Mouse (Mus musculus) natural killer cell, adult 2 months (primary cell): ENCODE results near the gene Tmem63a.
A peak's percentile ranks its signal among the peaks of the same experiment; 100 is the strongest.
"Not testable (repeated sequence)": the region's sequence is repeated elsewhere in the genome, so short reads cannot be mapped to it uniquely, and the experiment has no call there.

Source experiments
- DNase-seq, 2 experiments: peaks; one replicate each; pipeline ENCODE4 v3.0.0; 2022; ENCODE audit warnings: low spot score in 2 of 2

The Tmem63a gene

DNA sequence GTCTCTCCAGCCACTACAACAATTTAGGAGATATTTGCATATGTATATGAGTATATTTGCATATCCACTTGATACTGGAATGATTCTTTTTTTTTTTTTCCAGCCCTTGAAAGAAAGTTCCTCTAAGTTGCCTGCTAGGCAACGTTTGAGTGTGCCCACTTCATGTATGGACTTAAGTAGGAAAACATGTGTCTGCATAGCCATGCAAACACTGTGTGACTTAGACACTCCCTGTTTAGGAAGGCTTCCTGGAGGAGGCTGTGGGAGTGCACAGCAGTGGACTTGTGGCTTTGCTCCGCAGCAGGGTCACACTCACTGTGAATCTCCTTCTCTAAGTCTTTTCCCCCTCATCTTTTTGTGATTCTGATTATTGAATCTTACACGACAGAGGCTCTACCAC lies 16.7 kb downstream of the Tmem63a start:
- DNase-seq: no peak

DNA sequence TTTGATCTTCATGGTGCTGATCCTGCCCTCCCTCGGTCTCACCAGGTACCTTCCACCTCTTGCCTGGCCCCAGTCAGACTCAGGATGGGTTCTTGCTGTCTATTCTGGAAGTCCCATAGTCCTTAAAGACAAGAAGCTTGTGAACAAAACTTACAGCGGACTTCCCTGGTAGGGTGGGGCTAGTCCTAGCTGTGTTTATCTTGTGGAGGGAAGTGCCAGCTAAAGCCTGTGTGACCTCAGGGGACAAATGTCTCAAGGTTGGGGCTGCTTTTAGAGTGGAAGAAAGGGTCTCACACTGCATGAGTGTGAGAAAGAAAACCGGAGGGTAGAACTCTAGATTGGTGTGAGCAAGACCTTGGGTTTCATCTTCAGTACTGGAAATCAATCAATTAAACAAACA lies 23.6 kb downstream of the Tmem63a start:
- DNase-seq: no peak

DNA sequence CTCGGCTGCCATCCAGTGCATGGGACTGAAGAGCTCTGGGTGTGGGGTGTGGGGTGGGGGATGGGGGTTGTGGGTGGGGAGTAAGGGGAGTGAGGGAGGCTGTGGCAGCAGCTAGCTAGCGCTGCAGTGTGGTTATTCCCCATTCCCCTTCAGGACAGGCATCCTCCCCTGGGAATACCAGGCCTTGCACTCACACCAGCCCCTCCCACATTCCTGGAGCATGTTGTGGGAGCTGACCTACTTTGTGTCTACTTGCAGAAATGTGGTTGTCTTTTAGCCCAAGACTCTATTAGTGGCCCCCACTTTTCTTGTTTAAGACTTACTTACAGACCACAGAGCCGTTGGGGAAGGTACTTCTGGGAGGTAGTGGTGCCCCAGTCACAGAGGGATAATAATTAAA lies 24.4 kb downstream of the Tmem63a start:
- no peak for DNase-seq

DNA sequence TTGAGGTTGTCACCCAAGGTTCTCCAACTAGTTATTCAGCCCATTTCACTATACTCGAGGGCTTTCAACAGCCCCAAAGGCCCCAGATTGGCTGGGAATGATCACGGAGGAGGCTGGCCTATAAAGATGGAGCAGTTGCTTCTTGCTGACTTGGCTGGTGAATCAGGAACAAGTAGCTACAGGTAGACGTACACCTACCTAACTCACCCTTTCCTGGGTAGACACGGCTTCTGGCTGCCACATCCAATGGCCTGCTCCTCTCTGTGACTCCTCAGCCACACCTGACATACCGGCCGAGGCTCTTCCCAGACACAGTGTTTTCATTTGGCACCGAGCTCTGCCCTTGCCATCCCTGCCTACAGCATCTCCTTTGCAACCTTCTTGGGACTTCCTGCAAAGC lies 25.1 kb downstream of the Tmem63a start:
- no peak for DNase-seq

DNA sequence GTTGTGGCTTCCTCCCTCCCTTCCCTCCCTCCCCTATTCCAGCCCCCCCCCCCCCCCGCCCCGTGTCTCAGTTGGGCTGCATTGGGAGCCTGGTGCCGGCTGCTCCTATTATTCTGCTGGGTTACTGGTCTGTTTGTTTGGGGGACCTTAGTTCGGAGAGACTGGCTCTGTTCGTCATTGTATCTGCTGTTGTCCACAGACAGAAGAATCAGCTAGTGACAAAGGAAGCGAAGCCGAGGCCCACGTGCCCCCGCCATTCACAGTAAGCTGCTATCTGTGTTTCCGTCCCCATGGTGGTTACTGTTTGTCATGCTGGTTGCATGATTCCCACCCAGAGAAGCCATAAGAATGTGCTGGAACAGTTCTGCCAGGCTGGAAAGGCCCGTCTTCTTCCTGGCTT lies 30.8 kb downstream of the Tmem63a start:
- DNase-seq: no peak

DNA sequence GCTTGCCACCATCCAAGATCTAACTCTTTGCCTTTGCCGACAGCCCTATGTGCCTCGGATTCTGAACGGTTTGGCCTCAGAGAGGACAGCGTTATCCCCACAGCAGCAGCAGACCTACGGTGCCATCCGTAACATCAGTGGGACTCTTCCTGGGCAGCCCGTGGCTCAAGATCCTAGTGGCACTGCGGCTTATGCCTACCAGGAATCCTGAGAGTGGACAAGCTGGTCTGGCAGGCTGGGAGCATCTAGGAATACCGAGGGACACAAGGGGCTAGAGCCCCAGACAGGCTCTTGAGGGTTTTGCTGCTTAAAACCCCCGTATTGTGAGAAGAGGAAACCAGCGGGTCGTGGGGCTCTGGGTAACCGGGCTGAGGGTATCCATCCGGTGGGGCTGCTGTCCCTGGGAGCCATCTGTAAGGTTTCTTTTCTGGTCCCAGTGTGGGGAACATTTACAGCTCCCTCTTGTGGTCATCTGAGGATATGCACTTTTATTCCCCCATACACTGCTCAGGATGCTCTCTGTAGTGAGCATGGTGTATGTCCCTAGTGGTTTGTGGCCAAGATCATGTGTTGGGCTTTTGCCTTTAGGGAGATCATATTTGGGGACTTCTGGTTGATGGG lies 32.1 kb downstream of the Tmem63a start:
- DNase-seq: peak; percentile 26 to 51

DNA sequence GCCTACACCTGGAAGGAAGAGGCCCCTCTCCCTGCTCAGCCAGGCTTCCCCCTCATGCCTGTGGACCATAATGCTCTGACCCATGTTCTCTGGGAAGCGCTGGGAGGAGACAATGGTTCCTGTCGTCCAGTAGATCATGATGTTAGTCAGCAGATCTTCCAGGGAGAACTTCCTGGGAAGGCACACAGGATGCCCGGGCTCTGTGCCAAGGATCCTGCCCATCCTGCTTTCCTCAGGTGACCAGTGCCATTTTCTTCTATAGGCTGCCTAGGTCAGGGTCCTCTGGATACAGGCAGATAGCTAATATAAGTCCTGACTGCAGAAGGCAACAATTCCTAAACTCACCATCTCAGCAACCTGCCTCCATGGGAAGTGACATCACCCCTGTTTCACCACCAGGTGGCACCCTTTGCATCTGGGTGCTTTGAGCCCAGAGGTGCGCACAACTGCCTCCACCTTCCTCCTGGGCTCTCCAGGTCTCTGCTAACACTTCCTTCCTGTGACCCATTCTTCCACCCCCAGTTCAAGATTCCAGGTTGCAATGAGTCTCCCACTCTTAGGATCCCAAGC lies 34.1 kb downstream of the Tmem63a start:
- DNase-seq: peak; percentile 14 to 54

DNA sequence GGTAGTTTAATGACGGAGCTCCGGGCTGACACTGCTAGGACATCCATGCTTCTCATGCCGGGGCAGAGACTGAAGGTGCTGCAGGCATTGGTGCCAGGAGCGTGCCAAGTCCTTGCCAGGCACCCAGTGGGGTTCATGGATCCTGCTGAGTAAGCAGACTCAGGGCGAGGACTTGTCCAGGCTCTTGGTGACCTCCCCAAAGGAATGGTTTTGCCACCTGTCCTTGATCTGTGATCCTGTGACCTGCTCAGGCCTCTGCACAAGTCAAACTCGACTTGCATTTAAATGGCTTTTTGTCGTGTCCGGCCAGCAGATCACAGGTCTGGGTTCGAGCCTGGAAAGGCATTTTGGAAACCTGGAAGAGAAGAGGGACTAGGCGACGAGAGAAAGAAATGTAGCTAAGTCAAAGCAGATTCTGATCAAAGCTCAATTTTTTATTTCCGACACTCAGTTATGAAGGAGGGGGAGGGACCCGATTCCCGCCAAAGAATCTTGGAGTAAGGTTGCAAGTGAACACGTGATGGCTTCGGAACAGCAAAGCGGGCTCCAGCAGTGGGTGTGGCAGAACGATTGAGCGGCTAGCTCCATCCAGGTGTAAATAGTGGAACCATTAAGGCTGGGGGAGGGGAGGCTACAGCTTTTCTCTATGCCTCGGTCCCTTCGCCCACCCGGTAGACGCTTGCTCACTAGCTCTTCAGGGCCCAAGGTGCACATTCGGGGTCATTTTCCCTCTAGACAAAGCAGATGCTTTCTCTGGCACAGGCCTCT lies 37.5 kb downstream of the Tmem63a start:
- no peak for DNase-seq

DNA sequence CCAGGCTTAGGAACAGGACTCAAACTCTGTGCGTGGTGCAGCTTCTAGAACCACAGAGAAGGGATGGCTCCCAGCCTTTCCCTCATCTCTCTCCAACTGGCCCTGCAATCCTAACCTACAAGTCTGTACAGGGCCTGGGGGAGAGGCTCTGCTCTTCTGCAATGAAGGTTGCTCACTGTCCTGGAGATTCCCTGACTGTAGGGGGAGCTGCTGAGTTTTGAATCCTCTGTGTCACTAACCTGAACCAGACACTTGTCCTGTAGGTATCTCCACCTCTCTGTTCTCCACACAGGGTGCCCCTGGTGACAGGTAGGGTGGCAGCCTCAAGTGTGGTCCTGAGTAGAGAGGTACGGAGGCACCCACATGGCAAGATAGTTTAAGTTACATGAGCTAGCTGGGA lies 38.3 kb downstream of the Tmem63a start:
- no peak for DNase-seq

DNA sequence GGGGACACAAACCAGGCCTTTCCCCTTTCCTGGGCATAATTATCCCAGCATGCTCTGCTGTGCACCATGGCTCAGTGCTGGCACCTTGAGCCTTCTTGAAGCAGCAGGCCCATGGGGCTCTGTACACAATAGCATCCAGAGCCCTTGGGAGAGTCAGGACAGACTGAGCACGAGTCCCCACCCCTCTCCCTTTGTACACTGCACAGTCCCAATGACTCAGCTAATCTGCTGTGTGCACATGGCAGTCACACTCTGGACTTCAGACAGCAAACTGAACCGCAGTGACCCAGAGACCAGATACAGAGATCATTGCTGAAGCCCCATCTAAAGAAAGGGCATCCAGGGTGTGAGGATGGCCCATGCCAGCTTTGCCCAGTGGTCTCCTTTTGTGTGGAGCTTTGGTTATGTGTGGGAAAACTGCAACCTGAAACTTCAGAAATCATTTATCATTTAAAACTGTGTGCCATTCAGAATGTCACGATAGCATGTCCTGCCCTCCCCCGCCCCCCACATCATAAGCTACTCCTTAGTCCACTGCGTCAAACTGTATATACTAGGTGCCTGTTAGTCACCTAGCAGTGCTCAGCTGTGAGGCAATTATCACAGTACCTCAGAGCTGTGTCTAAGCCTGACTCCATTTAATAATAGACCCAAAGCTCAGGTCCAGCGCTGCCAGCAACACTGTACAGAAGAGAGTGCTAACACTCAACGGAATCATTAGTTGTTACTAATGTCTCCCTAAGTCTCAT lies 39.3 kb downstream of the Tmem63a start:
- not testable (repeated sequence) for DNase-seq

DNA sequence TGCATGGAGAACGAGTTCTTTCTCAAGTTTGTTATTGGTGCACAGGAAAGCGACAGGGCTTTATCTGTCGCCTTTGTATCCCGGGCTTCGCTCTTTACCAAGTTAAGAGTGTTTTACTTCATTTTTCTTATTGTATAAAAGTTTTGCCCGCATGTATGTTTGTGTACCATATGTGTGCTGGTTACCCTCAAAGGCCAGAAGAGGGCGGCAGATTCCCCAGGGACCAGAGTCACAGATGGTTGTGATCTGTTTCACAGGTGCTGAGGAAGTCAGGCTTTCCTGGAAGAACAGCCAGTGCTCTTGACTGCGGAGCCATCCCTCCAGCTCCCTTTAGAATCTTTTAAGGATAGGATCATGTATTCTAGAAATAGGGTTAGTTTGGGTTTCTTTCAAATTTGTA lies 44.6 kb downstream of the Tmem63a start:
- no peak for DNase-seq

DNA sequence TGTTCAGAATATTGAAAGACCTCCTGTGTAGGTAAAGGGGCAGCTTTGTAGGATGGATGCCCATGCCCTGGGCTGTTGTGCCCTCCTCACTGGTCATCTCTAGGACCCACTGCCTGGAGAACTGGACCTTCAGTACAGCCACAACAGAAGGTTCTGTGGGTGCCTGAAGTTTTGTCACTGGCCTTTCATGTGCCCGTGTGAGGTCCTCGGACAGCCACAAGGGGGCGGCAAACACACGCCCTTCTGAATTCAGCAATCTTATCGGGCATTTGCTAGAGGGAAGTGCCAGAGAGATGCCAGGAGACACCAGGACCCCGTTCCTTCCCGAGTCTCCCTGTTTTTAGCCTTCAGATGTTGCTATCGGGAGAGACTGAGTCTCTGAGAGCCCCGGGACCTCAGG lies 45.6 kb downstream of the Tmem63a start:
- DNase-seq: peak; percentile 49 to 72

DNA sequence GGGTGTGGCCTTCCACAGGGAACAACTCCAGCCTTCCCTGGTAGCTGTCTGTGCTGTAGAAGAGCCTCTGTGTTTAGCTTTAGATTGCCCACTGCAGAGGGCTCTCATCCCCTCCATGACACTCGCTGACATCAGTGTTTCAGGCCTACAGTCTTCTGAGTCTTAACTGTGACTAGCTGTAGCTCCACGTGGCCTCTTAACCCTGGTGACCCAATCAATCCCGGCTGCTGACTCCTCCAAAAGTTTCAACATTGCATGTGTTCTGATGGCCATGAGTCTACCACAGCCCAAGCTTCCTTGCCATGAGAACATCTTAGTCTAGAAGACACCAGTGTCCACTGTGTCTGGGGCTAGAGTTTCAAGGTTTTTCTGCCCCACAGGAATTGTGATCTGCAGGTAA lies 48.5 kb downstream of the Tmem63a start:
- no peak for DNase-seq

DNA sequence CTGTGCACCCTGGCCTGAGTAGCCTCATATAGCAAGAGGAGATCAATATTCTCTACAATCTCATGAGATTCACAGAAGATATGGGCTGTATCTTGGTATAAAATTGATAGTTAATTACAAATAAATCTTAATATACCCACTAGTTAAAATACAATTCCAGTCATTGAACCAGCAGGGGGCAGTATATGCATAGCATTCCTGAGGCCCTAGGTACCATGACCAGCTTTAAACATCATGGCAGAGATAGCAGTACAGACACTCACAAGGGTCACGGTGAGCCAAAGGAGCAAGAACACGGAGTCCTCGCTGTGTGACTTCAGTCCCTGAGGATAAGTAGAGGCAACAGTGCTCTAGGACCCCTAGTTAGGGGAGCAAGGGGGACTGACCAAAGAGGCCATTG lies 50.0 kb downstream of the Tmem63a start:
- peak; percentile 19 to 47 for DNase-seq

DNA sequence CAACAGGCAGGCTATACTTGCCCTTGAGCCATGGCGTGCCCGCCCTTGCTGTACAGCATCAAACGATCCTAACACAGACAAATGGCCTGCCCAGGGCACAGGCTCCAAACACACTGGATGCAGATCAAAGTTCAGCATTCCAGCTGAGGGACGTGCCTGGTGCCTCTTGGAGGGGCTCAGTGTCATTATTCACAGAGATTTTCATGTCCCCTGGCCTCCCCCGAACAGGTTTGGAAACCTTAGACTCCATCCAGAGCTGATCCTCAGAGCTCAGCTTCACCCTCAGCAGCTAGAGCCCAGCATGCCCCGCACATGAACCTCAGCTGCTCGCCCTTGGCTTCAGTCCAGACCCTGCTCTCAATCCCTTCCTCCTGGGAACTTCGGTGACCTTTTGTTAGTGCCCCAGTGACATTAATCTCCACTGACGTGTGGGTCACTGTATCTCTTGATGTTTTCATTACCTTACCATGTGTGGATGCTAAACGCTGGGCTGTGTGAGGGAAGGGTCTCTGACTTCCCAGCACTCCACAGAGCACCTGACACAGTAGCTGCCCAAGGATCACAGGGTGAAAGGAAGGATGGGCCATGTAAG lies 58.5 kb downstream of the Tmem63a start:
- DNase-seq: no peak

DNA sequence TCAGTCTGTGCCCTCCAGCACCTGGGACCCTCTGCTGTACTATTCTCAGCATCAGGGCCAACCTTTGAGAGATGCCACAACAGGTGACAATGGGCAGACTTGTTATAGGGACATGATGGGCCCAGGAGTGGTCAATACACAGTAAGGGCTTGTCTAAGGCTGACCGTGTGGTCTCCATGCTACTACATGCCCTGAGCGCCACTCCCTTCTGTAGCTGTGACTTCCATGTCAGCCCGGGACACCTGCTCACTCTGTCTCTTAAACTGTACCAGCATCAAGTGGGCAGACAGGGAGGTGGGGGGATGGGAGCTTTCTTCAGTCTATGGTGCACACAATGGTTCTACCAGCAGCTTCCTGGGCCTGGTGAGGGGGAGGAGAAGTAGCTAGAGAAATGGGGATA lies 59.1 kb downstream of the Tmem63a start:
- no peak for DNase-seq

DNA sequence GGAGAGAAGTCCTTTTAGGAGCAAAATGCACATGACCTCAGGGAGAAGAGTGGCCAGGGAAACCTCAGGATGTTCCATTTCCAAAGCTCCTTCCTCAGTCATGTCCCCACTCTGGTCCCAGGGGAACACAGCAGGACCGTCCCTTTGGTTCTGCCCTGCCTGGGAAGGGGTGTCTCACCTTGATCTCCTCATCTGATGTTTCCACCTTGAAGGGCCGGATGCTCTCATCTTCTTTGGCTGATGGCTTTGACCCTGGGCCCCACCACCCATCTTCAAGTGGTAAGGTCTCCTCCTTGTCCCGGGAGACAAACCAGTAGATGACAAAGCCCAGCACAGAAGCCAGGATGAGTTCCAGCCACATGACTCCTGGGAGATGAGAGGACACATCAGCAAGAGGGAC lies 59.5 kb downstream of the Tmem63a start:
- DNase-seq: no peak

DNA sequence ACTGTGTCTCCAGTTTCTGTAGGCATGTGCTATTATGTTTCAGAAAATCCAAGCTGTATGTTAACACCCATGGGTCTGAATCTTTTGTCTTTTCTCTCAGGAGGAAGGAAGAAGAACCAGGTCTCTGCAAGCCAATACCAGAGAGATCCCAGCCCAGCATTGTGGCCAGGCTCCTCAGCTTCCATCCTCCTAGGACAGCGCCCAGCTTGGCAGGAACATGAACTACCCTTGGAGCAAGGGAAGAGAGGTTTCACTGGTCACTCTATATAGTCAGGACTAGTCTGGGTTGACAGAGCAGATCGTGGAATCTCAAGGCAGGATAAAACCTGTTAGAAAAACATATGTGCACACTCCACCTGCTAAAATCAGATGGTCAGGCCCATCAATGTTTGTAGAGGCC lies 61.6 kb downstream of the Tmem63a start:
- DNase-seq: no peak

DNA sequence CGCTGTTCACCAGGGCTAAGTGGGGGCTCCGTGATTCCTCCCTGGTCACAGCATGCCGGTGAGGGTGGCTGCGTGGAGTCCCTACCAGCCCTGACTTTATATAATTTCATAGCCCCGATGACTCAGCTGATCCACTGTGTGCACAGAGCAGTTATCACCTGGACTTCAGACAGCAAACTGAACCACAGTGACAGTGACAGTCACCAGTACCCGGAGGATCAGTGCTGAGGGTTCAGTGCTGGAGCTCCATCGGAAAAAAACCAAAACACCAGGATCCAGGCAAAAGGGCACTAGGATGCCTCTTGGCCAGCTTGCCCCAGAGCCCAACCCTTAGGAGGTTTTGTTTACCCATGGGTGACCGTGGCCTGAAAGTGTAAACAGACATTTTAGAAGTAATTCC lies 63.2 kb downstream of the Tmem63a start:
- no peak for DNase-seq

DNA sequence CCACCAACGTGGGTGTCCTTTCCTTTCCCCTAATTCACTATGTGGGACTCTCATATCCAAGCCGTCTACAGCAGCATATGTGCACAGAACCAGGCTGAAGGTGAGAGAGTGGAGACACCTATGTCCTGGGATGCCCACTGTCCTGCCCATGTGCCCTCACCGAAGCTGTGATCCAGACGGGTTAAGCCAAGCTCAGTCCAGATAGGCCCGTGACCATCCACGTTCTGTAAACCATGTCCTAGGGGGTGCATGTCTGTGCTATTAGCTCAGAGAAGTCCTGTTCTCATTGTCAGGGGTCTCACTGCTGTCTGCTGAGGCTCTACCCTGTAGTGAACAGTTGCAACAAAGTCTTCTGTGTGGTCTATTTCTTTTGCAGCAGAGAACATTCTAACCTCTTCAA lies 65.7 kb downstream of the Tmem63a start:
- DNase-seq: no peak

DNA sequence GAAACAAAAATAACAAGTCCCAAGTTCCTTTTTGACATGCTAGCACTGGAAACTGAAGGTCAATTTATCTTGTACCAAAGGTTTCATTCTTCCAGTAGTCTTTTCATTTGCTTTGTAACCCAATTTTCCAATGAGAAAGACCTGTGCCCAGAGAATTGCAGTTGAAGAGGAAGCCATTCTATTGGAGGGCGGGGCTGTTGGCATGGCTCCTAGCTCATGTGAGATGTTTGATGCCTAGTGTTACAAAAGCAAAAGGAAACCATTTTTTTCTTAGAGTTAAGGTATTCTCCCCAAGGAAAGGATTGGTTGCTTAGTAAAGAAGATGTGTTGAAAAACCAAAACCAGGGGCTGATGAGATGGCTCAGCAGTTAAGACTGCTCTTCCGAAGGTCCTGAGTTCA lies 66.1 kb downstream of the Tmem63a start:
- no peak for DNase-seq

DNA sequence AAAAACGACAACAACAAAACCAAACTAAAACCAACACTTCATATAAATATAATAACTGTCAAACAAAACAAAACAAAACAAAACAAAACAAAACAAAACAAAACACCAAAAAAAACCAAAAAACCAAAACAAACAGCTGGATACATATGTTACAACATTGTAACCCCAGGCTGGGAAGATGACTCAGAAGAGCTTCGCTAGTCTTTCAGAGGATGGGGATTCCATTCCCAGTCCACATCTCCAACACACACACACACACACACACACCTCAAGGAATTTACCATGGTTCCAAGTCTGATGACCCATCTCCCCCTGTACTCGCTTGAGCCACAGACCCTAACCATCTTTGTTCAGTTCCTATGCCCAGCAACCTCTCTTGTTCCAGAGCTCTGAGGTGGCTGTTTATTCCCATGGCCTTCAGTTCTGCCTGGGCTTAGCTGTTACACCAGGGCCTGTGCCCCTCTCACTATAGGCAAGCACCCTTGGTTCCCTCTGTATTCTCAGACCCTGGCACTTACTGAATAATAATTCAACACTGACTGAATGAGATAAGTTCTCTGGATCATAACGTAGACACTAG lies 67.0 kb downstream of the Tmem63a start:
- no peak for DNase-seq
